Mouse (Mus musculus): ENCODE measurements around the gene Sox5. TPM values are rescaled to one million over a fixed set of nuclear protein-coding genes. Genes with fewer than 3 reads are reported as not detected.

Sox5 gene
- polyA plus RNA-seq, 1 experiment from 2014 or later = 49.3 TPM

- no peaks in the 10 kb centered on the region for H3K36me3 ChIP-seq (replicated peaks)
- H3K4me3 ChIP-seq = no peak overlapping the region
- H3K4me1 ChIP-seq = 0 out of 2 replicates have a peak, but pooled peaks cover 4% of the 10 kb centered on the region
- H3K9ac ChIP-seq = no peak overlapping the region
- H3K27ac ChIP-seq = no peak overlapping the region
- no peak for ATAC-seq (replicated peaks)
- H3K9me3 ChIP-seq = no peaks in the 10 kb centered on the region; the same call in 1 of the 2 replicates
- H3K27me3 ChIP-seq (replicated peaks) = no peaks in the 10 kb centered on the region
- 57% methylated on average over 9 of the region's 9 CpGs for WGBS
- no peak overlapping the region for H3K4me2 ChIP-seq
Observed at GRCm38 (mm10) chr6:144098119-144098518, 683.7 kb downstream of the Sox5 start.

DNA sequence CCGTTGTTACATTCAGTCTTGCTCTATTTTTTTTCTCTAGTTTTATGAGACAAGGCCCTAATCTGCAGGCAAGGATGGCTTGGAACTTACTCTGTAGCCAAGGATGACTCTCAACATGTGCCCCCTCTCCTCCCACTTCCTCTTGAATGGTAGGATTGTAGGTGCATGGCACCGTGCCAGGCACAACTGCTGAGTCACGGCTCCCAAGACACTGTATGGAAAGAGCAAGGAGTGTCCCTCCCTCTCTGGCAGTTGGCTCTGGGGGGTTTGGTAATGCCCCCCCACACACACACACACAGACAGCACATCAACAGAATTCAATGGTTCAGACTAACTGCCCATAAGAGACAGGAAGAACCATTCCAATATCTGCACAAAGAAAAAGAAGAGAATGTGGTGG, 693.5 kb downstream of the Sox5 start:
- H3K4me3 ChIP-seq = no peak overlapping the region
- no peaks in the 10 kb centered on the region for H3K4me1 ChIP-seq
- no peak for ATAC-seq (replicated peaks)
- no peaks in the 10 kb centered on the region for H3K9me3 ChIP-seq
- H3K27ac ChIP-seq = no peak overlapping the region
- H3K27me3 ChIP-seq (replicated peaks) = no peaks in the 10 kb centered on the region
- H3K36me3 ChIP-seq (replicated peaks) = no peaks in the 10 kb centered on the region
- WGBS = 74% methylated on average over 3 of the region's 3 CpGs
- H3K9ac ChIP-seq = no peak overlapping the region
- H3K4me2 ChIP-seq = no peak overlapping the region

DNA sequence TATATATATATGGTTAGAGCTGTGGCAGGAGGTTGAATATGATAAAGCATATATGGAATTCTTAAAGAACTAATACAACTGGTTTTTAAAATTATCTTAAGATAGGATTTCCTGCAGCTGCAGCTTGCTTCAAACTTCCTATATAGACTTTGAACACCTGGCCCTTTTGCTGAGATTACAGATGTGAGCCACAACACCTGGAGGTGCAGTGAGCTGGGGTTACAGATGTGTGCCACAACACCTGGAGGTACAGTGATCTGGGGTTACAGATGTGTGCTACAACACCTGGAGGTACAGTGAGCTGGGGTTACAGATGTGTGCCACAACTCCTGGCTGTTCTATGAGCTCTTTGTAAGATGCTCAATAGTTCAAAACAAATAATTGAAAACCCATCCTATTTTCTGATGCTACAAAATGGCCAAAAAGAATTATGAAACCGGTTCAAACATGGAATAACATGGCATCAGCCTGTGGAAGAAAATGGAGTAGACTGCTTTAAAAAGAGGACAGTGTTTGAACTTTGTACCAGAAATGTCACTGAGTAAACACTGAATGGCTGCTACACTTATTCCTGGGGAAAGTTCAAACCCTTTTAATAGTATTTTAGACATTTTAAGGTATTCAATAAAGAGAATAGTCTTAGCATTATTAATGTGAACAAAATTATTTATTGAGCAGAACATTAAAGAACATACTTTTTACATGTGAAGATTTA, 695.5 kb downstream of the Sox5 start:
- Histone ChIP-seq H3K4me1 (no peaks in the 10 kb centered on the region), H3K9ac (no peak overlapping the region), H3K9me3 (no peaks in the 10 kb centered on the region), H3K4me3 (no peak overlapping the region), H3K27me3 (replicated peaks) (no peaks in the 10 kb centered on the region), H3K27ac (no peak overlapping the region), H3K4me2 (no peak overlapping the region), H3K36me3 (replicated peaks) (no peaks in the 10 kb centered on the region)
- no peak for ATAC-seq (replicated peaks)
- 80% methylated on average over 1 of the region's 1 CpGs for WGBS

DNA sequence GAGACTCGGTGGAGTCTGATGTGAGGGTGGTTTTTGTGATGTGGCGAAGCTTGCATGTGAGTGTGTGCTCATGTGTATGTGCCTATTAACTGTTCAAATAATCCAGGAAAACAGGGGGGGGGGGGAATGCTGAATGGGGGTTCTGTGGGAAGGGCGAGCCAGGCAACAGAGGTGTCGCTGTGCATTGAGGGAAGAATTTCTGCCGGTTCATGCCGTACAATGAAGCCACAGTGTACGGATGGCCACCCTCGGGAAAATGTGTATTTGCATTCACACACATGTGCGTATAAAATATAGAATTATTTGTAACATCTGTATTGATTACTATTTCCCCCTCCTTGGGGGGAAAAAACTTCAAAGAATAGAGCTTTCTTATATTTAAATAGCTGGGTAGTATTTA, 699.5 kb downstream of the Sox5 start:
- no peak overlapping the region for H3K27ac ChIP-seq

DNA sequence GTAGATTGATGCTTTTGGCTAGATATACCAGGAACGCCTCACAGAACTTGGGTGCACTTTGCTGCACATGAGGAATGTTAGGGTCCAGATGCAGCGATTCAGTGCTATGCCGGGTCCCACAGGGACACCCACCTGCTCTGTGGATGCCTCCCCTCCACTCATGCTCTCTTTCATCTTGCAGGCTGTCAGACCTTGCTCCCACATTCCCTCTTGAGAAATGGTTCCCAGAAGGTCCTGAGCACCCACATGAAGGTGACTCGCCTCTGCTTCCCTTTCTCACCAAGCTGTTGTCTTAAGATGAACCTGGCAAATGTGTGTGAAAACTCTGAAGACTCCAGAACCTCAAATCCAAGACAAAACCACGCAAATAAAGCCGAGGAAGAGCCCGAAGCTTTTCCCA, 704.0 kb downstream of the Sox5 start:
- Histone ChIP-seq H3K4me3 (no peak overlapping the region), H3K27me3 (replicated peaks) (no peaks in the 10 kb centered on the region), H3K9ac (no peak overlapping the region), H3K27ac (no peak overlapping the region), H3K4me1 (no peaks in the 10 kb centered on the region), H3K9me3 (no peaks in the 10 kb centered on the region), H3K4me2 (no peak overlapping the region), H3K36me3 (replicated peaks) (no peaks in the 10 kb centered on the region)
- no peak for ATAC-seq (replicated peaks)
- 92% methylated on average over 7 of the region's 7 CpGs for WGBS

More for the DNA sequence above, 699.5 kb downstream of the Sox5 start:
- no peak overlapping the region for H3K9ac ChIP-seq
- no peak for ATAC-seq (replicated peaks)
- H3K27me3 ChIP-seq (replicated peaks) = no peaks in the 10 kb centered on the region
- H3K36me3 ChIP-seq (replicated peaks) = no peaks in the 10 kb centered on the region
- WGBS = 82% methylated on average over 9 of the region's 9 CpGs
- H3K4me2 ChIP-seq = no peak overlapping the region
- H3K9me3 ChIP-seq = no peaks in the 10 kb centered on the region
- no peaks in the 10 kb centered on the region for H3K4me1 ChIP-seq
- H3K4me3 ChIP-seq = no peak overlapping the region

GRCm38 (mm10) chr6:144076376-144076775, 705.4 kb downstream of the Sox5 start:
- Histone ChIP-seq H3K4me1 (no peaks in the 10 kb centered on the region), H3K36me3 (replicated peaks) (no peaks in the 10 kb centered on the region), H3K9ac (no peak overlapping the region), H3K4me3 (no peak overlapping the region), H3K27ac (no peak overlapping the region), H3K27me3 (replicated peaks) (no peaks in the 10 kb centered on the region), H3K4me2 (no peak overlapping the region), H3K9me3 (no peaks in the 10 kb centered on the region)
- no peak for ATAC-seq (replicated peaks)
- 90% methylated on average over 4 of the region's 4 CpGs for WGBS

DNA sequence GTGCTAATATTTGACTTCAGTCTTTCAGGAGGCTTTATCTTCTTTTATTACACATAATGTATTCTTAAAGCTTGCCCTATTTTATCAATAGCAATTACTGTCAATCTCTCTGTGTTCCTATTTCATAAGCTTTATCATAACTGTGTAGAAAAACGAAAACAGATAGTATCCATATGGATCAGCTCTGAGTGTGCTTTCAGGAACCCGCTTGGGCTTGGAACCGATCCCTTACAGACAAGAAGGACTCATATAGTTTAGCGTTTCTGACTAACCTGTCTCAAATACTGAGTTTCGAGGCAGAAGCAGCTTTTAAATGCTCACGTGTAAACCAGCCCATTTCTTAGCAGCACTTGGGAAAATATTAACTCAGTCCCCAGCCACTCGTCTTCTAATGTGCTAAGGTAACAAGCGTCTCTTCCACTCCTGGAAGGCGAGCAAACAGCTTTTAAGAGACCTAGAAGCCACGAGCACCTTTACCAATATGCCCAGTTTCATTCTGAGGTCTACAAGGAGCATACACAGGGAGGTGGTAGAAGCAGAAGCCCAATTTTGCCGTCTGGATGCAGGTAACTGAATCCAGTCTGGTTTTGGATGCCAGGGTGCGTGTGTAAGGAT, 706.3 kb downstream of the Sox5 start:
- H3K9ac ChIP-seq = no peak overlapping the region
- no peak for ATAC-seq (replicated peaks)
- WGBS = 91% methylated on average over 12 of the region's 12 CpGs
- no peaks in the 10 kb centered on the region for H3K4me1 ChIP-seq
- H3K27ac ChIP-seq = no peak overlapping the region
- H3K27me3 ChIP-seq (replicated peaks) = no peaks in the 10 kb centered on the region
- H3K36me3 ChIP-seq (replicated peaks) = no peaks in the 10 kb centered on the region
- H3K4me2 ChIP-seq = no peak overlapping the region
- H3K9me3 ChIP-seq = no peaks in the 10 kb centered on the region
- no peak overlapping the region for H3K4me3 ChIP-seq

GRCm38 (mm10) chr6:144074826-144075225, 707.0 kb downstream of the Sox5 start:
- WGBS = 67% methylated on average over 9 of the region's 9 CpGs
- H3K4me3 ChIP-seq = no peak overlapping the region
- H3K27me3 ChIP-seq (replicated peaks) = no peaks in the 10 kb centered on the region
- no peak overlapping the region for H3K27ac ChIP-seq
- H3K4me1 ChIP-seq = no peaks in the 10 kb centered on the region
- no peaks in the 10 kb centered on the region for H3K9me3 ChIP-seq
- ATAC-seq (replicated peaks) = no peak
- no peak overlapping the region for H3K9ac ChIP-seq
- no peak overlapping the region for H3K4me2 ChIP-seq
- H3K36me3 ChIP-seq (replicated peaks) = no peaks in the 10 kb centered on the region

GRCm38 (mm10) chr6:144070461-144070860, 711.3 kb downstream of the Sox5 start:
- ATAC-seq (replicated peaks) = no peak
- no peaks in the 10 kb centered on the region for H3K27me3 ChIP-seq (replicated peaks)
- no peak overlapping the region for H3K4me3 ChIP-seq
- H3K9me3 ChIP-seq = no peaks in the 10 kb centered on the region
- no peak overlapping the region for H3K4me2 ChIP-seq
- WGBS = 90% methylated on average over 5 of the region's 5 CpGs
- no peaks in the 10 kb centered on the region for H3K36me3 ChIP-seq (replicated peaks)
- no peak overlapping the region for H3K9ac ChIP-seq
- no peak overlapping the region for H3K27ac ChIP-seq
- no peaks in the 10 kb centered on the region for H3K4me1 ChIP-seq

DNA sequence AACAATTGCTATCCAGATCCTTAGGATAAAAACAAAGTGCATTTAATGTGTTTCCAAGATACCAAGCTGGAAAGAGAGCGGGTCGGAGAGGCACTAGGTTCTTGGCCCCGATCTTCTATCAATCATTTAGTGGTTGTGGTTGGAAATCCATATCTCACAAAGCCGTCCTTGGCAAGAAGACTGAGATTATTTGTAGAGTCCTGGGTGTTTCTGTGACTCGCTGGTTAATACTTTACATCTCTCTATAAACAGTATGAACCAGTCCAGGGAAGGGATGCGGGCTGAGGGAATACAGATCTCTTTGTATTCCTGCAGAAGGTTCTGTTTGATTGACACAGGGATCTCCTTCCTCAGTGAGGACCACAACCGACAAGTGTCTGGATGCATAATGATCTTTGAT, 714.3 kb downstream of the Sox5 start:
- Histone ChIP-seq H3K27ac (no peak overlapping the region), H3K4me2 (no peak overlapping the region), H3K9ac (no peak overlapping the region), H3K27me3 (replicated peaks) (no peaks in the 10 kb centered on the region), H3K9me3 (no peaks in the 10 kb centered on the region), H3K4me1 (no peaks in the 10 kb centered on the region), H3K36me3 (replicated peaks) (no peaks in the 10 kb centered on the region), H3K4me3 (no peak overlapping the region)
- WGBS = 91% methylated on average over 7 of the region's 7 CpGs
- no peak for ATAC-seq (replicated peaks)

- 94% methylated on average over 8 of the region's 8 CpGs for WGBS
- no peak for ATAC-seq (replicated peaks)
Observed at GRCm38 (mm10) chr6:144062428-144062827, 719.3 kb downstream of the Sox5 start.

GRCm38 (mm10) chr6:144061814-144062213, 720.0 kb downstream of the Sox5 start:
- no peaks in the 10 kb centered on the region for H3K27me3 ChIP-seq (replicated peaks)
- H3K9me3 ChIP-seq = no peaks in the 10 kb centered on the region

More at GRCm38 (mm10) chr6:144062428-144062827, 719.3 kb downstream of the Sox5 start:
- H3K27ac ChIP-seq = no peak overlapping the region
- H3K9me3 ChIP-seq = no peaks in the 10 kb centered on the region
- H3K4me3 ChIP-seq = no peak overlapping the region
- H3K36me3 ChIP-seq (replicated peaks) = no peaks in the 10 kb centered on the region
- H3K4me1 ChIP-seq = no peaks in the 10 kb centered on the region
- no peak overlapping the region for H3K4me2 ChIP-seq
- no peak overlapping the region for H3K9ac ChIP-seq
- no peaks in the 10 kb centered on the region for H3K27me3 ChIP-seq (replicated peaks)

More at GRCm38 (mm10) chr6:144061814-144062213, 720.0 kb downstream of the Sox5 start:
- Histone ChIP-seq H3K4me1 (0 out of 2 replicates have a peak, but pooled peaks cover 3% of the 10 kb centered on the region), H3K9ac (no peak overlapping the region), H3K4me3 (no peak overlapping the region), H3K27ac (no peak overlapping the region), H3K36me3 (replicated peaks) (no peaks in the 10 kb centered on the region), H3K4me2 (no peak overlapping the region)
- 95% methylated on average over 8 of the region's 8 CpGs for WGBS
- no peak for ATAC-seq (replicated peaks)
